Mouse (Mus musculus): ENCODE data around the gene Dennd1c. TPM values are rescaled to one million over a fixed set of nuclear protein-coding genes. Genes with fewer than 3 reads are reported as not detected.

Gene Dennd1c
- total and polyA plus RNA-seq, 3 experiments = 3.8 to 20.7 TPM; not detected in 1

- Histone ChIP-seq H3K4me3 (ENCODE audit: control insufficient read depth in 1 of 2, insufficient read depth in 1 of 2, low read depth in 2 of 2, low read length in 2 of 2) (peak overlapping the region; percentile 37 to 59), H3K27ac (ENCODE audit: control insufficient read depth, low read depth, low read length) (peak overlapping the region; percentile 68), H3K9ac (ENCODE audit: control insufficient read depth, low read depth, low read length, poor library complexity, severe bottlenecking) (peak overlapping the region; percentile 83), H3K36me3 (ENCODE audit: control insufficient read depth in 1 of 2, insufficient read depth in 2 of 2, low read length in 2 of 2) (peaks cover 2 to 10% of the 10 kb centered on the region in 2 experiments; a peak in 3 of 4 replicates), H3K27me3 (ENCODE audit: control insufficient read depth in 1 of 2, insufficient read depth in 2 of 2, low read length in 2 of 2) (no peaks in the 10 kb centered on the region), H3K9me3 (replicated peaks; ENCODE audit: insufficient read depth, low read length) (no peaks in the 10 kb centered on the region), H3K79me2 (ENCODE audit: control insufficient read depth, insufficient read depth, low read length, poor library complexity) (peaks cover 38% of the 10 kb centered on the region), H3K4me1 (ENCODE audit: control insufficient read depth in 1 of 2, insufficient read depth in 2 of 2, low read length in 2 of 2) (peaks cover 0 to 18% of the 10 kb centered on the region in 2 experiments; a peak in 2 of 4 replicates)
- peak; percentile 100 for DNase-seq (ENCODE audit: low read depth, low spot score)
- TF ChIP-seq NELFE (IDR thresholded peaks at IDR 0.05; ENCODE audit: low read depth, low read length) (peak; percentile 76), ELF1 (IDR thresholded peaks at IDR 0.05; ENCODE audit: low read depth, low read length) (peak; percentile 66; the same call in 1 of the 2 replicates), MYC (IDR thresholded peaks at IDR 0.05; ENCODE audit: low read depth, low read length) (no peak; the same call in 1 of the 2 replicates), MAFK (IDR thresholded peaks at IDR 0.05; ENCODE audit: borderline replicate concordance, low read depth, low read length) (no peak), CHD1 (IDR thresholded peaks at IDR 0.05; ENCODE audit: low read depth, low read length) (no peak), USF1 (IDR thresholded peaks at IDR 0.05; ENCODE audit: low read depth, low read length) (peak; percentile 100), ZKSCAN1 (IDR thresholded peaks at IDR 0.05; ENCODE audit: low read depth, low read length) (no peak), KAT2A (conservative IDR thresholded peaks at IDR 0.05; ENCODE audit: low read depth, low read length) (peak; percentile 22; the same call in 1 of the 2 replicates), E2F4 (IDR thresholded peaks at IDR 0.05; ENCODE audit: borderline replicate concordance, low read depth, low read length) (no peak), POLR2AphosphoS2 (IDR thresholded peaks at IDR 0.05; ENCODE audit: low read length) (peak; percentile 83; the same call in 1 of the 2 replicates), USF2 (IDR thresholded peaks at IDR 0.05; ENCODE audit: borderline replicate concordance in 1 of 2, insufficient read depth in 1 of 2, low read depth in 1 of 2, low read length in 2 of 2) (peak; percentile 88 to 91), UBTF (IDR thresholded peaks at IDR 0.05; ENCODE audit: borderline replicate concordance, insufficient read depth, low read depth, low read length) (no peak), EP300 (IDR thresholded peaks at IDR 0.05; ENCODE audit: low read depth in 1 of 2, low read length in 2 of 2) (no peak), MYB (IDR thresholded peaks at IDR 0.05; ENCODE audit: low read depth, low read length) (no peak), MEF2A (IDR thresholded peaks at IDR 0.05; ENCODE audit: extremely low read depth, insufficient replicate concordance, low read depth, low read length, poor library complexity, severe bottlenecking) (no peak), ZNF384 (IDR thresholded peaks at IDR 0.05; ENCODE audit: low read depth, low read length) (no peak), CTCF (IDR thresholded peaks at IDR 0.05 in 2 of 3, conservative IDR thresholded peaks at IDR 0.05 in 1 of 3; ENCODE audit: control insufficient read depth in 1 of 3, insufficient read depth in 1 of 3, low read depth in 2 of 3, low read length in 3 of 3, poor library complexity in 1 of 3, severe bottlenecking in 1 of 3) (no peak), POLR2AphosphoS5 (IDR thresholded peaks at IDR 0.05; ENCODE audit: borderline replicate concordance, low read depth, low read length) (peak; percentile 84; the same call in 1 of the 2 replicates), CHD2 (IDR thresholded peaks at IDR 0.05; ENCODE audit: low read length) (peak; percentile 93), ZMIZ1 (IDR thresholded peaks at IDR 0.05; ENCODE audit: low read depth, low read length) (no peak), TAL1 (IDR thresholded peaks at IDR 0.05; ENCODE audit: low read length) (no peak), TCF12 (IDR thresholded peaks at IDR 0.05; ENCODE audit: low read depth, low read length) (peak; percentile 46; the same call in 1 of the 2 replicates), NRF1 (IDR thresholded peaks at IDR 0.05; ENCODE audit: insufficient read depth, low read depth, low read length, poor library complexity, severe bottlenecking) (peak; percentile 59), RAD21 (IDR thresholded peaks at IDR 0.05; ENCODE audit: low read depth, low read length) (no peak), JUND (IDR thresholded peaks at IDR 0.05; ENCODE audit: low read depth, low read length) (no peak; the same call in 1 of the 2 replicates), MAZ (IDR thresholded peaks at IDR 0.05; ENCODE audit: low read depth, low read length) (no peak), ETS1 (IDR thresholded peaks at IDR 0.05; ENCODE audit: low read depth, low read length) (no peak), GATA1 (IDR thresholded peaks at IDR 0.05; ENCODE audit: low read depth, low read length) (peak; percentile 49), HCFC1 (IDR thresholded peaks at IDR 0.05; ENCODE audit: low read depth, low read length) (peak; percentile 59), BHLHE40 (IDR thresholded peaks at IDR 0.05; ENCODE audit: borderline replicate concordance, low read depth, low read length) (no peak), POLR2A (IDR thresholded peaks at IDR 0.05; ENCODE audit: control insufficient read depth in 1 of 2, insufficient read depth in 1 of 2, low read depth in 1 of 2, low read length in 2 of 2, poor library complexity in 1 of 2) (peak; percentile 62 to 96), MXI1 (IDR thresholded peaks at IDR 0.05; ENCODE audit: low read depth, low read length) (no peak), RCOR1 (IDR thresholded peaks at IDR 0.05; ENCODE audit: low read depth, low read length) (no peak), SIN3A (IDR thresholded peaks at IDR 0.05; ENCODE audit: low read length) (0 out of 2 replicates have a peak, but pooled peaks have one; percentile 34), SMC3 (IDR thresholded peaks at IDR 0.05; ENCODE audit: low read depth, low read length) (no peak)
Observed at GRCm38 (mm10) chr17:57031661-57032420, 46.5 kb downstream of the Dennd1c start.

Data from MEL (cell line).